Mouse (Mus musculus): ENCODE data around the gene Gm43064.
A peak's percentile ranks its signal among the peaks of the same experiment; 100 is the strongest.

Gene Gm43064

GRCm38 (mm10) chr3:103857036-103857805, 47.8 kb downstream of the Gm43064 start:
- no peak for DNase-seq (ENCODE audit: low spot score in 2 of 2)

GRCm38 (mm10) chr3:103857977-103858563, 48.7 kb downstream of the Gm43064 start:
- no peak for DNase-seq (ENCODE audit: low spot score in 2 of 2)

- no peak for DNase-seq (ENCODE audit: low spot score in 2 of 2)
Measured at GRCm38 (mm10) chr3:103858881-103859801, 49.8 kb downstream of the Gm43064 start, which contains the start of gene Ptpn22. Gene Ptpn22, plus strand, starts transcription at chr3:103859795.

GRCm38 (mm10) chr3:103859851-103860391, 50.5 kb downstream of the Gm43064 start:
- DNase-seq (ENCODE audit: low spot score in 2 of 2), result peak; percentile 24 to 37

GRCm38 (mm10) chr3:103862721-103863220, 53.4 kb downstream of the Gm43064 start:
- DNase-seq (ENCODE audit: low spot score in 2 of 2), result no peak

GRCm38 (mm10) chr3:103864200-103864599, 54.8 kb downstream of the Gm43064 start:
- DNase-seq (ENCODE audit: low spot score in 2 of 2), result no peak

GRCm38 (mm10) chr3:103867424-103867971, 58.1 kb downstream of the Gm43064 start:
- DNase-seq (ENCODE audit: low spot score in 2 of 2), result no peak

GRCm38 (mm10) chr3:103868008-103868407, 58.6 kb downstream of the Gm43064 start:
- no peak for DNase-seq (ENCODE audit: low spot score in 2 of 2)

- DNase-seq (ENCODE audit: low spot score in 2 of 2), result no peak
Measured at GRCm38 (mm10) chr3:103872663-103873098, 63.3 kb downstream of the Gm43064 start.

- no peak for DNase-seq (ENCODE audit: low spot score in 2 of 2)
Measured at GRCm38 (mm10) chr3:103874329-103874728, 65.0 kb downstream of the Gm43064 start.

GRCm38 (mm10) chr3:103885946-103886345, 76.6 kb downstream of the Gm43064 start:
- DNase-seq (ENCODE audit: low spot score in 2 of 2), result no peak

- DNase-seq (ENCODE audit: low spot score in 2 of 2), result peak in 1 of 2 experiments; percentile 49
Measured at GRCm38 (mm10) chr3:103887581-103887980, 78.2 kb downstream of the Gm43064 start.
